ENCODE assay signal across 17 mouse cellular contexts in the genomic region with DNA sequence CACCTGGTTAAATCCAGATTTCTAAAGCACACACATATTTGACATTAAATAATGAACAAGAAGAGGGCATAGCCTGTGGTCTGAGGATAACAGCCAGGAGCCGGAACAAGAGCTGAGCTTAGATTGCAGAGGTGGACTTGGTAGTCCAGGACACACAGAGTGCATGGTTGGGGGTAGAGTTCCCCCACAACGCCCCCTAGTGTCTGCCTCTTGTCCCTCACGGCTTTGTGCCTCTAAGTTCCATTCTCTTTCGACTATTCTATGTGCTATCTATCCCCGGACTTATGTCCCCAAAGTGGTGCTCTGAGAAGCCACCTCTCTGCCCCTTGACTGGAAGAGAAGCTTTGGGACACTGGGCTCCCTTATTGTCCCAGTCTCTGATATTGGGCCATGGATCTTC. TPM values are rescaled to one million over a fixed set of nuclear protein-coding genes. Genes with fewer than 3 reads are reported as not detected.
DNase-seq lines count a peak whose midpoint lies in the region; ATAC-seq and TF ChIP-seq lines count a peak whose summit lies in the region.
"Had no signal": no experiment of that assay in that cellular context is flagged by ENCODE, and none has a peak within 500 bp of the region (broad histone marks: within the 10 kb centered on the region; RNA-seq: fewer than 3 reads in every experiment).

No protein-coding gene starts in this region.

- no peak overlapping the region for H3K4me3 ChIP-seq in forebrain, postnatal 0 days (ENCODE audit: low read depth, low read length)
- H3K4me3 ChIP-seq in forebrain, embryonic 15.5 days, result no peak overlapping the region
- no peak overlapping the region for H3K4me3 ChIP-seq in left cerebral cortex, adult 2 months
- H3K4me3 ChIP-seq in hindbrain, embryonic 12.5 days, result no peak overlapping the region
- H3K4me3 ChIP-seq: embryonic facial prominence, embryonic 15.5 days; hindbrain, embryonic 15.5 days had no signal

- H3K9ac ChIP-seq in forebrain, postnatal 0 days, result no peak overlapping the region
- H3K9ac ChIP-seq in forebrain, embryonic 15.5 days (replicated peaks), result no peak overlapping the region
- H3K9ac ChIP-seq in hindbrain, embryonic 12.5 days, result no peak overlapping the region
- H3K9ac ChIP-seq: embryonic facial prominence, embryonic 15.5 days; hindbrain, embryonic 15.5 days; lung, embryonic 14.5 days had no signal

- no peaks in the 10 kb centered on the region for H3K36me3 ChIP-seq in forebrain, postnatal 0 days (ENCODE audit: insufficient read depth)
- no peaks in the 10 kb centered on the region for H3K36me3 ChIP-seq in forebrain, embryonic 15.5 days
- no peaks in the 10 kb centered on the region for H3K36me3 ChIP-seq in splenic B cell, adult 2 months (ENCODE audit: control insufficient read depth, insufficient read depth, low read length, poor library complexity, severe bottlenecking)
- H3K36me3 ChIP-seq in hindbrain, embryonic 12.5 days, result no peaks in the 10 kb centered on the region
- H3K36me3 ChIP-seq: embryonic facial prominence, embryonic 15.5 days; hindbrain, embryonic 15.5 days had no signal

- TF ChIP-seq CTCF in forebrain, postnatal 0 days (IDR thresholded peaks at IDR 0.05; ENCODE audit: low read depth), result peak; percentile 27
- peak; percentile 29 for TF ChIP-seq CTCF in left cerebral cortex, adult 2 months (IDR thresholded peaks at IDR 0.05)

- no peak for DNase-seq in forebrain, postnatal 0 days
- DNase-seq in left cerebral cortex, adult 2 months (ENCODE audit: extremely low spot score in 1 of 2, low spot score in 2 of 2), result no peak
- no peak for DNase-seq in left cerebral cortex, adult 18-20 months (ENCODE audit: low spot score in 2 of 2)
- peak; percentile 29 for DNase-seq in thymus, postnatal 25 days
- DNase-seq in thymus, postnatal 10 days (ENCODE audit: low spot score in 2 of 2), result no peak
- DNase-seq in splenic B cell, adult 2 months (ENCODE audit: low read depth, low spot score), result peak; percentile 16
- DNase-seq: cerebellum, adult 11-12 months; gastrocnemius, postnatal 25 days; kidney, postnatal 14 days; left cerebral cortex, postnatal 4 days; lung, embryonic 14.5 days had no signal

- H3K4me1 ChIP-seq in forebrain, postnatal 0 days (ENCODE audit: insufficient read depth), result peaks cover 12% of the 10 kb centered on the region; the same call in 1 of the 2 replicates
- H3K4me1 ChIP-seq in forebrain, embryonic 15.5 days, result peaks cover 11% of the 10 kb centered on the region
- H3K4me1 ChIP-seq in hindbrain, embryonic 12.5 days, result peaks cover 4% of the 10 kb centered on the region; the same call in 1 of the 2 replicates

- H3K27me3 ChIP-seq in forebrain, postnatal 0 days (ENCODE audit: insufficient read depth, low read length), result no peaks in the 10 kb centered on the region
- H3K27me3 ChIP-seq in forebrain, embryonic 15.5 days, result no peaks in the 10 kb centered on the region
- H3K27me3 ChIP-seq in splenic B cell, adult 2 months (ENCODE audit: control insufficient read depth, insufficient read depth, low read length, poor library complexity, severe bottlenecking), result no peaks in the 10 kb centered on the region
- no peaks in the 10 kb centered on the region for H3K27me3 ChIP-seq in hindbrain, embryonic 12.5 days
- H3K27me3 ChIP-seq: embryonic facial prominence, embryonic 15.5 days; hindbrain, embryonic 15.5 days had no signal

- no peak overlapping the region for H3K4me2 ChIP-seq in forebrain, postnatal 0 days (ENCODE audit: low read depth)
- H3K4me2 ChIP-seq in forebrain, embryonic 15.5 days (replicated peaks), result no peak overlapping the region
- H3K4me2 ChIP-seq in hindbrain, embryonic 12.5 days (replicated peaks), result no peak overlapping the region
- H3K4me2 ChIP-seq: embryonic facial prominence, embryonic 15.5 days; hindbrain, embryonic 15.5 days; lung, embryonic 14.5 days had no signal

- ATAC-seq in forebrain, postnatal 0 days, result no peak
- ATAC-seq in forebrain, embryonic 15.5 days (replicated peaks), result no peak
- no peak for ATAC-seq in hindbrain, embryonic 12.5 days (ENCODE audit: low FRiP score)
- ATAC-seq: forebrain, embryonic 14.5 days had no signal

- intact Hi-C loops in left cerebral cortex, adult 2 months (cut with DNase I), result loop anchor here (5.0 kb wide), 1 partner anchor 46 kb away; no protein-coding TSS in a partner anchor

- H3K27ac ChIP-seq in forebrain, postnatal 0 days (ENCODE audit: low read depth, low read length), result no peak overlapping the region
- H3K27ac ChIP-seq in forebrain, embryonic 15.5 days (replicated peaks), result no peak overlapping the region
- no peak overlapping the region; the same call in 1 of the 2 replicates for H3K27ac ChIP-seq in left cerebral cortex, adult 2 months
- H3K27ac ChIP-seq in hindbrain, embryonic 12.5 days, result no peak overlapping the region
- H3K27ac ChIP-seq: embryonic facial prominence, embryonic 15.5 days had no signal

- 84% methylated on average over 5 of the region's 5 CpGs for WGBS in forebrain, postnatal 0 days
- WGBS in forebrain, embryonic 15.5 days, result 88% methylated on average over 5 of the region's 5 CpGs
- 77% methylated on average over 5 of the region's 5 CpGs for WGBS in hindbrain, embryonic 12.5 days

- H3K9me3 ChIP-seq in forebrain, postnatal 0 days (ENCODE audit: low read length), result no peaks in the 10 kb centered on the region
- H3K9me3 ChIP-seq in forebrain, embryonic 15.5 days, result no peaks in the 10 kb centered on the region
- no peaks in the 10 kb centered on the region for H3K9me3 ChIP-seq in hindbrain, embryonic 12.5 days (replicated peaks)
- H3K9me3 ChIP-seq: embryonic facial prominence, embryonic 15.5 days; hindbrain, embryonic 15.5 days had no signal

RNA-seq across cellular contexts. Expression of a gene that starts 50.2 kb away (rescaled TPM):
- total RNA-seq in forebrain, postnatal 0 days (2014; rRNA removed), result 8.7 and 14.3 TPM in 2 replicates
- 4.7 and 6.3 TPM in 2 replicates for polyA plus RNA-seq in forebrain, postnatal 0 days (2015; fragmentation: Nextera tagmentation; extraction: Ambion mirVana)
- polyA plus RNA-seq in forebrain, embryonic 15.5 days (2015; fragmentation: Nextera tagmentation; extraction: Ambion mirVana), result 3.8 and 4.0 TPM in 2 replicates
- 10 to 100 TPM; 93.6 to 97.0 TPM for total RNA-seq in left cerebral cortex, adult 2 months (2021)
- total RNA-seq in left cerebral cortex, adult 18-20 months (2021), result 10 to 100 TPM; 80.4 to 85.4 TPM
- 4.0 and 4.4 TPM in 2 replicates for polyA plus RNA-seq in hindbrain, embryonic 12.5 days (2016; fragmentation: Nextera tagmentation; extraction: Ambion mirVana)
- total RNA-seq: megakaryocyte-erythroid progenitor cell, adult 5-6 weeks had no signal

Comparison
In these comparisons a context has a peak if more than half of its experiments do, and no peak if none do; other contexts are left out.
1. DNase-seq: peak in thymus, postnatal 25 days (single experiment) and splenic B cell, adult 2 months (single experiment); none in forebrain, postnatal 0 days (single experiment), left cerebral cortex, adult 2 months (0 of 2), left cerebral cortex, adult 18-20 months (0 of 2) and thymus, postnatal 10 days (0 of 2).